9 mouse cellular contexts compared by ENCODE assay signal in the genomic region with DNA sequence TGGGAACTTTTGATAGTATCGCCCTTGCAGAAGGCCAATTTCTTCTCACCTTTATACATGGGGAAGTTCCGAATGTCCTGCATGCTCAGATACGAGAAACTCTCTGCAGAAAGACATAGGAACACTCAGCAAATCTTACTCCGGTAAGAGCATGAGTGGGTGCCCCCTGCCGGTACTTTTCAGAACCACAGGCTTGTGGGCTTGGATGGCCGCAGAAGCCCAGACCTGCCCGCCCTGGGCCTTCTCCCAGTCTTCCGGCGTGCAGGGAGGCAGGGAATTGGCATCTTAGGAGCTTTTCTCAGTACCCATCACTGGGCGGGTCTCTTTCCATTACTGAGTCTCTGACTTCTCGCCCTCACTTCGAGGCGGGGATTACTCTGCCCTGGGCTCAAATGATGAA. TPM values are rescaled to one million over a fixed set of nuclear protein-coding genes. Genes with fewer than 3 reads are reported as not detected.
A peak's percentile ranks its signal among the peaks of the same experiment; 100 is the strongest.
DNase-seq lines count a peak whose midpoint lies in the region; ATAC-seq and TF ChIP-seq lines count a peak whose summit lies in the region.
"Had no signal": no experiment of that assay in that cellular context is flagged by ENCODE, and none has a peak within 500 bp of the region (broad histone marks: within the 10 kb centered on the region; RNA-seq: fewer than 3 reads in every experiment).

No protein-coding gene starts in this region.

- no peak overlapping the region for H3K27ac ChIP-seq in CH12.LX (ENCODE audit: insufficient read depth, low read depth)
- H3K27ac ChIP-seq in forebrain, embryonic 12.5 days, result no peak overlapping the region

- peak; percentile 53 for TF ChIP-seq RAD21 in CH12.LX (IDR thresholded peaks at IDR 0.05; ENCODE audit: low read depth, low read length)

- peak overlapping the region; percentile 52 for H3K4me2 ChIP-seq in CH12.LX (ENCODE audit: insufficient read depth, low read depth, poor library complexity, severe bottlenecking)
- H3K4me2 ChIP-seq in forebrain, embryonic 12.5 days, result no peak overlapping the region

- intact Hi-C loops in heart, postnatal 14 days (cut with DNase I), result no loop called here

- no peaks in the 10 kb centered on the region for H3K9me3 ChIP-seq in CH12.LX (replicated peaks; ENCODE audit: low read length)
- H3K9me3 ChIP-seq in forebrain, embryonic 12.5 days, result no peaks in the 10 kb centered on the region

- H3K4me1 ChIP-seq in CH12.LX (ENCODE audit: control insufficient read depth in 1 of 2, insufficient read depth in 2 of 2), result peaks cover 3 to 16% of the 10 kb centered on the region in 2 experiments; a peak in 2 of 4 replicates
- peaks cover 19% of the 10 kb centered on the region for H3K4me1 ChIP-seq in forebrain, embryonic 12.5 days

- TF ChIP-seq EP300 in CH12.LX (IDR thresholded peaks at IDR 0.05; ENCODE audit: low read length), result no peak

- peak; percentile 81 for DNase-seq in CH12.LX (ENCODE audit: extremely low read depth)
- DNase-seq in c-Kit-positive CD71-negative TER-119-negative erythroid progenitor cells, embryonic 14.5 days (ENCODE audit: low read depth), result peak; percentile 61
- DNase-seq in heart, postnatal 14 days, result peak; percentile 80 to 90
- DNase-seq in kidney, postnatal 4 days, result peak; percentile 94 to 95
- peak; percentile 79 to 83 for DNase-seq in lung, adult 18-20 months
- DNase-seq in thymus, adult 18-20 months, result peak; percentile 23 to 24

- no peak for TF ChIP-seq POLR2A in CH12.LX (IDR thresholded peaks at IDR 0.05; ENCODE audit: low read depth, low read length)

- H3K9ac ChIP-seq in CH12.LX (ENCODE audit: insufficient read depth, low read depth), result 0 out of 2 replicates have a peak overlapping the region, but pooled peaks have one; percentile 17
- H3K9ac ChIP-seq in forebrain, embryonic 12.5 days, result no peak overlapping the region

- dilution Hi-C loops in CH12.LX (cut with MboI; ENCODE audit: extremely low pct_ligation_motif_present, extremely low pct_unique_long_range_greater_than_20kb, low sequenced_read_pairs), result no loop called here

- H3K4me3 ChIP-seq in CH12.LX (replicated peaks in 1 of 3; ENCODE audit: low read depth in 2 of 3, low read length in 2 of 3, poor library complexity in 1 of 3), result peak overlapping the region in 1 of 3 experiments; percentile 49
- H3K4me3 ChIP-seq in forebrain, embryonic 12.5 days (replicated peaks), result no peak overlapping the region
- H3K4me3 ChIP-seq: erythroblast, embryonic 14.5 days had no signal

- H3K36me3 ChIP-seq in CH12.LX (replicated peaks in 1 of 2; ENCODE audit: control insufficient read depth in 1 of 2, insufficient read depth in 1 of 2, low read length in 1 of 2), result no peaks in the 10 kb centered on the region
- H3K36me3 ChIP-seq in forebrain, embryonic 12.5 days (replicated peaks), result no peaks in the 10 kb centered on the region

- in situ Hi-C loops in CH12.LX (cut with MboI; ENCODE audit: low pct_ligation_motif_present, low pct_unique_long_range_greater_than_20kb, low sequenced_read_pairs), result loop anchor here (5.0 kb wide), 1 partner anchor 77 kb away; no protein-coding TSS in a partner anchor

- H3K79me2 ChIP-seq in CH12.LX (replicated peaks; ENCODE audit: control insufficient read depth, extremely low read depth, insufficient read depth, poor library complexity, severe bottlenecking), result no peaks in the 10 kb centered on the region

- TF ChIP-seq CTCF in CH12.LX (conservative IDR thresholded peaks at IDR 0.05 in 1 of 2, IDR thresholded peaks at IDR 0.05 in 1 of 2; ENCODE audit: low read depth in 2 of 2, low read length in 2 of 2), result peak; percentile 19 to 78; a peak in 3 of 4 replicates

- ATAC-seq in forebrain, embryonic 12.5 days (ENCODE audit: low FRiP score), result peak; percentile 34; the same call in 1 of the 2 replicates
- ATAC-seq in neutrophil, adult 5-6 weeks (ENCODE audit: extremely low read depth, insufficient number of reproducible peaks, low FRiP score, poor library complexity, severe bottlenecking), result peak; percentile 60

- peaks cover 12% of the 10 kb centered on the region for H3K27me3 ChIP-seq in CH12.LX (replicated peaks)
- H3K27me3 ChIP-seq in forebrain, embryonic 12.5 days, result peaks cover 81% of the 10 kb centered on the region

- WGBS in forebrain, embryonic 12.5 days, result 3% methylated on average over 13 of the region's 13 CpGs

TF ChIP-seq in CH12.LX, 34 proteins besides CTCF, POLR2A, EP300 and RAD21:
- no peak for TF ChIP-seq JUND (conservative IDR thresholded peaks at IDR 0.05; ENCODE audit: low read depth, low read length)
- peak; percentile 60 for TF ChIP-seq SMC3 (IDR thresholded peaks at IDR 0.05; ENCODE audit: low read depth, low read length)
- no peak for TF ChIP-seq MAX (IDR thresholded peaks at IDR 0.05; ENCODE audit: low read length)
- TF ChIP-seq MAFK (IDR thresholded peaks at IDR 0.05; ENCODE audit: insufficient replicate concordance, low read length), result peak; percentile 48; the same call in 1 of the 2 replicates
TF ChIP-seq in CH12.LX: peak in this region for 2.

RNA-seq across cellular contexts. Expression of gene Faah, which starts 33.6 kb away (rescaled TPM):
- 9.9 and 15.1 TPM in 2 replicates for total RNA-seq in CH12.LX (2012; rRNA removed)
- 3.4 and 3.5 TPM in 2 replicates for total RNA-seq in CH12.LX (2014; rRNA removed)
- 12.1 and 13.3 TPM in 2 replicates for polyA plus RNA-seq in CH12.LX (2012; ENCODE audit: insufficient read length, low read depth)
- polyA plus RNA-seq in forebrain, embryonic 12.5 days (2016; fragmentation: Nextera tagmentation; extraction: Ambion mirVana), result 3.2 and 3.6 TPM in 2 replicates
- under 1 TPM; 0.53 to 0.78 TPM for total RNA-seq in heart, postnatal 14 days (2021)
- total RNA-seq in neutrophil, adult 5-6 weeks (2017), result 14.7 and 15.8 TPM in 2 replicates

RNA-seq across cellular contexts. Expression of gene Dmbx1, which starts 44.4 kb away (rescaled TPM):
- not detected in 2 replicates for total RNA-seq in CH12.LX (2012; rRNA removed)
- not detected in 2 replicates for total RNA-seq in CH12.LX (2014; rRNA removed)
- not detected in 2 replicates for polyA plus RNA-seq in CH12.LX (2012; ENCODE audit: insufficient read length, low read depth)
- polyA plus RNA-seq in forebrain, embryonic 12.5 days (2016; fragmentation: Nextera tagmentation; extraction: Ambion mirVana), result 0.51 and 0.87 TPM in 2 replicates
- total RNA-seq in heart, postnatal 14 days (2021), result not detected
- total RNA-seq in neutrophil, adult 5-6 weeks (2017), result not detected in 2 replicates
- polyA plus RNA-seq: erythroblast, embryonic 14.5 days had no signal

Comparison
In these comparisons a context has a peak if more than half of its experiments do, and no peak if none do; other contexts are left out.
1. DNase-seq: peak in every context shown above with its lines; median percentile 94 in kidney, postnatal 4 days; 85 in heart, postnatal 14 days; 81 in CH12.LX; 81 in lung, adult 18-20 months; 61 in c-Kit-positive CD71-negative TER-119-negative erythroid progenitor cells, embryonic 14.5 days; 24 in thymus, adult 18-20 months.